Mouse (Mus musculus) heart, postnatal 10 days (tissue): ENCODE measurements around the gene Hoxa6. TPM values are rescaled to one million over a fixed set of nuclear protein-coding genes. Genes with fewer than 3 reads are reported as not detected.

ENCODE experiments used
- DNase-seq, 2 experiments: peaks; one replicate each; pipeline ENCODE4 v3.0.0; 2021
- intact Hi-C: fragments of 180-260 bp; cut with DNase I; formaldehyde crosslinking; loops from one replicate; pipeline ENCODE4 v1.15.1; 2025
- total RNA-seq, 2 experiments: library from RNA; stranded (reverse); gene quantifications; 2 replicates each; pipeline ENCODE4 v1.2.3; 2021

Hoxa6 gene
- total RNA-seq, 2 experiments from 2014 or later, result not detected

DNA sequence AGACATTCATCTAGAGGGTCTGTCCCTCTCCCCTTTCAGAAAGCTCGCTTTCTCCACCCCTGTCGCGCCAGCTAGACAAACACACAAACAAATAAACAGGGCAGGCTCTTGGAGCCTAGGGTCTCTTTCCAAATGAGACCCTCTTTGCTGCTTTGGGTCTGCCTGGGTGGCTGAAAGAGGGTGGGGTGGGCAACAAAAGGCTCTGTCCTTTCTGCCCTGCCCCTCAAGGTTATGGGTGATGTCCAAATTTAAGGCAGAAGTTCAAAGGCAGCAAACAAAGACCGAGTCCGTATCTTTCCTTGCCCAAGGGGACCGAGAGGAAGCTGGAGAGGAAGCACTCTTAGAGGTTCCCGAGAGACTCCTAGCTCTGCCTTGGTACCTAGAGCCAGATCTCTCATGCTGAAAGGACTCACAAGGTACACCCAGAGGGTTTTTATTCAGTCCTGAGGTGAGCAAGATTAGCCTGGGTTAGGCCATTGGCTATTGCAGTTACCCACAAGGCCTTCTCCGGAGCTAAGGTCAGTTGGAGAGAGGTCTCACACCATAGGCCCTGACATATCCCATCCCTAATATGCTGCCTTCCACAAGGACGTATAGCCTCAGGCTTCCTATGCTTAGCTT lies 32.6 kb upstream of the Hoxa6 start:
- DNase-seq, result no peak
- intact Hi-C loops, result no loop called here

DNA sequence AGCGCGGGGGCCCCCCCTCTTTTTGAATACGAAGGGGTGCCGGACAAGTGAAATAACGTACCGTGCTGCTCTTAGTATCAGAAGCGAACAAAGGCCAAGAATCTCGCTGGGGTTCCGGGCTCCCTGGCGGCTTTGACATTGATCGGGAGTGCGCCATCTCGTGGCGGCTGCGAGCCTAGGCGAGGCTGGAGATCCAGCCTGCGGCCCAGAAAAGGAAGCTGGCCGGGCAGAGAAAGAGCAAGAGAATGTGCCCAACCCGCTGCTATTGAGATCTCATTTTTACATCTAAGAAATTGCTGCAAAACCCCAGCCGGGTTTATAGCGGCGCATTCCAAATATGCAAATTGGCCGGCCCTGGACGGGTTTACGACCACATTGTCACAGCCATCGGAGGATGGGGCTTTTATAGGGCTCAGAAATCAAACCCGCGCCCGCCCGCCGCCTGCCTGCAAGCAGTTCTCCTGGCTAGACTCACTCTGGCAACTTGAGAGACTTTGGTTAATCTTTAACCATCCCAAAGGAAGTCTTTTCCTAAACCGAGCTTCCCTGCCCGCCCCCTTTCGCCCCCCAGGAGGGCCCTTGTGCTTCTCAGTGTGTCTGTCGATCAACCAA lies 32.0 kb upstream of the Hoxa6 start, which contains the start of gene Hoxa10:
Hoxa10 (minus strand) TSS at position 466 of the 612 bp plus-strand sequence.
- intact Hi-C loops, result no loop called here
- DNase-seq, result peak; percentile 72 to 87

DNA sequence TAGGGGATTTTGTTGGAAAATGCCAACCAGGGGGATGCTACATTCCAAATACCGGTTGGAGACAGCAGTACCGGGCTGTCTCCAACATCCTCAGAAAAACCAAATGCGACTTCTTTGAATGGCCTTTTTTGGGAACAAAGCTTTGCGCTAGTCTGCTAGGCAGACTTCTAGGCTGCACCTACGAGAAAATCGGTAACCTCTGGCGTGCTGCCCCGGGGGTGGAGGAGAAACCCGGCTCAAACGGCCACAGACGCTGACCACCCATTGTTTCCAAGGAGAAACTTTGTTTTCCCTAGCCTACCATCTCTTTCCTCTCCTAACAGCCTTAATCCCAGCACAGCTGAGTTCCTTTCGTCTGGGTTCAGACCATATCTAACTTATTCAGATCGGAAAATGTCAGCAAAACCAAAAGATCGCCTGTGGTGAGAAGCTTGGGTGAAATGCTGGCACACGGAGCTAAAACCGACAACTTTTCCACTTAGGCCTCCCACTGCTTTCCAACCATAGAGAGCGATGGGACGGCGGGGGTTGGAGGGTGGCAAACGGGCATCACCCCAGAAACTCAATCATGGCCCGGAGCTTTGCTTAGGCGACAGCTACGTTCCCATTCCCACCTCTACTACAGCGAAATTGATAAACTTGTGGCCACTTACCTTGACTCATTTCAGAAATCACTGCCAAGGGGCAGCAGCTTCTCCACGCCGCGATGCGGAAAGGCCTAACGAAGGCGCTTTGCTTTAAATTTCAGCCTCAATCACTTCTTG lies 31.3 kb upstream of the Hoxa6 start:
- intact Hi-C loops, result no loop called here
- peak; percentile 24 to 27 for DNase-seq

DNA sequence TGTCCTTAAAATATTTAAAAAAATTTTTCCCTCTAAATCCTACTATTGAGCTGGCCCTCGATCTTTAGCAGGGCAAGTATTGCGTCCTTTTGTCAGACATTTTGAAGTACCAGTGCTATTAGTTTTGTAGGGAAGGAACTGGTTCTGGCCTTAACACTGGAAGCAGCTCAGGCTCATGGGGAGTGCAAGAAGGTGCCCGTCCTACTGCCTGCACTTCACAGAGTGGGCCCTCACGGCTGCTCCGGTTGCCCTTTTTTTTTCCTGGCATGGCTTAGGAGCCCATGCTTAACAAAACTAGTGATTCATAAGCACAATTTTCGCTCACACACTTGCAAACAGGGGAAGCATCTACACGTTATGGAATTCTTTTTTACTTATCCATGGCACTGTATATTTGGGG lies 30.5 kb upstream of the Hoxa6 start:
- peak; percentile 29 to 32 for DNase-seq
- intact Hi-C loops, result no loop called here

- peak in 1 of 2 experiments; percentile 10 for DNase-seq
- intact Hi-C loops, result no loop called here
Measured at GRCm38 (mm10) chr6:52238155-52238545, 29.6 kb upstream of the Hoxa6 start.

- intact Hi-C loops, result no loop called here
- no peak for DNase-seq
Measured at GRCm38 (mm10) chr6:52237346-52238154, 29.0 kb upstream of the Hoxa6 start.

DNA sequence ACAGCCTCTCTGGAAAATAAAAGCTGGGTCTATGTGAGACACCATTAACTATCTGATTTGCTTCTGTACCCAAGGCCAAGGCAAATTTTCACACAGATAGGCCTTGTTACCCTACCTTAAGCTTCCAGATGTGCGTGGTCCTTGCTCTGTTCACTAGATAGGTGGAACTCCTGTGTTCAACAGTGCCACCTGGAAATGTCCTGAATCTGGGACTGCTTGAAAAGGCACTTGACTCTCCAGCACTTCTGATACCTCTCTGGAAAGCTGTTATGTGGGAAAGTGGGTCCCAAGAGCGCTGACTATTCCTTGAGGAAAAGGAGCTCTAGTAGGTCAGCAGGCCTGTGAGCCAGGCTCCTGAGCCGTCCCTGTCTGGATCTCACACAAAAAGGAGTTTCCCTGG lies 28.3 kb upstream of the Hoxa6 start:
- DNase-seq, result no peak
- intact Hi-C loops, result no loop called here

DNA sequence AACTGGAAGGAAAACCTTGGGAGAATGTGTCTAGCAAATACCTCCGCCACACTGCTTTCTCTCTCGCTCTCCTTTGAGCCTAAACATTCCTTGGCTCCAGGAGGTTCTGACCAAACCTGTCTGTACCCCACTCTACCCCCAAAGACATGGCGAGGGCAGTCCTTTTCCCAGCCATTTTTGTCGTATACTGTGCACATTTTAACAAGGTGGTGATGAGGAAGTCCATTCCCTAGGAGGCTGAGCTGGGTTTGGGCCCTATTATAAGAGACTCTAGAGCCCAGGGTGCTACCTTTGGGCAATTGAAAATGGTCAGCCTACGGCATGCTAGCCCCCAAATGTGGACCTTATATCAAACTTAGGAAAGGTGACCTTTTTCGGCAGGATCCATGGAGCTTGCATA lies 27.3 kb upstream of the Hoxa6 start:
- DNase-seq, result no peak
- intact Hi-C loops, result no loop called here

GRCm38 (mm10) chr6:52235267-52235666 lies 26.7 kb upstream of the Hoxa6 start:
- DNase-seq, result no peak
- intact Hi-C loops, result no loop called here

- intact Hi-C loops, result loop anchor here (5.0 kb wide), 1 partner anchor 1057 kb away; no protein-coding TSS in a partner anchor
- no peak for DNase-seq
Measured at GRCm38 (mm10) chr6:52234428-52235140, 26.1 kb upstream of the Hoxa6 start.

- intact Hi-C loops, result loop anchor here (5.0 kb wide), 1 partner anchor 1056 kb away; no protein-coding TSS in a partner anchor
- peak in 1 of 2 experiments; percentile 29 for DNase-seq
Measured at GRCm38 (mm10) chr6:52233546-52234427, 25.3 kb upstream of the Hoxa6 start.

GRCm38 (mm10) chr6:52232984-52233545 lies 24.5 kb upstream of the Hoxa6 start:
- DNase-seq, result no peak
- intact Hi-C loops, result loop anchor here (5.0 kb wide), 1 partner anchor 1056 kb away; no protein-coding TSS in a partner anchor

GRCm38 (mm10) chr6:52232568-52232965 lies 24.0 kb upstream of the Hoxa6 start:
- intact Hi-C loops, result loop anchor here (5.0 kb wide), 1 partner anchor 1055 kb away; no protein-coding TSS in a partner anchor

DNA sequence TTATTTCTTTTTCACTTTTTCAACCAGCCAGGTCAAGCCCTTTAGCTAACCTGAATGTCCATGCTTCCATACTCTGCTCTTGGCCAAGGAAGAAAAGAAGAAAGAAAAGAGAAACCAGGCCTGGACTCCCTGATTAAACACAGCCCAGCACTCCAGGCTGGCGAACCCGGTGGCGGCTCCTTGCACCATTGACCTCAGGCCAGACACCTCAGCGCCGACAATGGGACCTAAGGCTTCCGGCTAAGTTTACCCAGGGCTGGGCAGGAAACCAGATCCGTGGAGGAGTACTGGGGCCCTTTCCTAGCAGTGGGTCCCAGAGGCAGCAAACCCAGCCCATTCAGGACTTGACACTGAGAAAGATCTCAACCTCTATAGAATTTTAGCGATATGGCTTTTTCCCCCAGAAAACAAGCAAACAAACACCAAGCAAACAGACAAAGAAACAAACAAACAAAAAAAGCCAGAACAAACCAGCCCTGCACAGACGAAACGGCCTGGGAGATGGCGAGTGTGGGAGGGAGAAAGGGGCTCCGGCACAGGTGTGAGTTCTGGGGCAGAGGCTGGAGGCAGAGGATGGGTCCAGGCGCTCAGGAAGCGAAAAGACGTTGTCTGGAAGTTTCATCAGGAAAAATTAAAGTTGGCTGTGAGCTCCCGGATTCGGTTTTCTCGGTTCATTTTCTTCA lies 23.5 kb upstream of the Hoxa6 start:
- peak in 1 of 2 experiments; percentile 33 for DNase-seq

More at GRCm38 (mm10) chr6:52232568-52232965, 24.0 kb upstream of the Hoxa6 start:
- peak in 1 of 2 experiments; percentile 29 for DNase-seq

GRCm38 (mm10) chr6:52230516-52231165 lies 22.1 kb upstream of the Hoxa6 start, which contains the start of gene Hoxa9:
Gene Hoxa9, minus strand, starts transcription at chr6:52231089.
- DNase-seq, result peak in 1 of 2 experiments; percentile 27
- intact Hi-C loops, result loop anchor here (5.0 kb wide), 1 partner anchor 1053 kb away; no protein-coding TSS in a partner anchor

More for the DNA sequence above, 23.5 kb upstream of the Hoxa6 start:
- intact Hi-C loops, result loop anchor here (5.0 kb wide), 1 partner anchor 1055 kb away; no protein-coding TSS in a partner anchor

- intact Hi-C loops, result loop anchor here (5.0 kb wide), 1 partner anchor 1052 kb away; no protein-coding TSS in a partner anchor
- peak in 1 of 2 experiments; percentile 9 for DNase-seq
Measured at GRCm38 (mm10) chr6:52229558-52230416, 21.3 kb upstream of the Hoxa6 start.
